Mouse (Mus musculus): Measurements from ENCODE around the gene Ndufa10.

The Ndufa10 gene

GRCm38 (mm10) chr1:92431420-92431819 lies 42.2 kb downstream of the Ndufa10 start:
- DNase-seq (ENCODE audit: low read depth, low spot score): no peak

- no peak for DNase-seq (ENCODE audit: low read depth, low spot score)
Measured at GRCm38 (mm10) chr1:92430991-92431390, 42.7 kb downstream of the Ndufa10 start.

- no peak for DNase-seq (ENCODE audit: low read depth, low spot score)
Measured at GRCm38 (mm10) chr1:92424714-92425113, 48.9 kb downstream of the Ndufa10 start.

- DNase-seq (ENCODE audit: low read depth, low spot score): no peak
Measured at GRCm38 (mm10) chr1:92405131-92405530, 68.5 kb downstream of the Ndufa10 start.

GRCm38 (mm10) chr1:92400556-92400955 lies 73.1 kb downstream of the Ndufa10 start:
- no peak for DNase-seq (ENCODE audit: low read depth, low spot score)

- no peak for DNase-seq (ENCODE audit: low read depth, low spot score)
Measured at GRCm38 (mm10) chr1:92398601-92399000, 75.1 kb downstream of the Ndufa10 start.

GRCm38 (mm10) chr1:92397511-92398051 lies 76.1 kb downstream of the Ndufa10 start:
- DNase-seq (ENCODE audit: low read depth, low spot score): no peak

GRCm38 (mm10) chr1:92394279-92394678 lies 79.4 kb downstream of the Ndufa10 start:
- no peak for DNase-seq (ENCODE audit: low read depth, low spot score)

GRCm38 (mm10) chr1:92393166-92393565 lies 80.5 kb downstream of the Ndufa10 start:
- DNase-seq (ENCODE audit: low read depth, low spot score): no peak
